Mouse (Mus musculus) G1E-ER4 (cell line): ENCODE results near the gene Cpa1. TPM values are rescaled to one million over a fixed set of nuclear protein-coding genes. Genes with fewer than 3 reads are reported as not detected.

Experiments used
- GATA1 ChIP-seq: IDR thresholded peaks from one replicate; pipeline ENCODE4 v1.8.0; 2012; ENCODE audit warnings: low read length, inconsistent platforms
- polyA plus RNA-seq: library from polyadenylated mRNA; stranded (reverse); fragments of >175 nt; gene quantifications from 2 replicates; pipeline ENCODE4 v1.2.3, GENCODE M21; 2012

Gene Cpa1
- polyA plus RNA-seq, 1 experiment = not detected

DNA sequence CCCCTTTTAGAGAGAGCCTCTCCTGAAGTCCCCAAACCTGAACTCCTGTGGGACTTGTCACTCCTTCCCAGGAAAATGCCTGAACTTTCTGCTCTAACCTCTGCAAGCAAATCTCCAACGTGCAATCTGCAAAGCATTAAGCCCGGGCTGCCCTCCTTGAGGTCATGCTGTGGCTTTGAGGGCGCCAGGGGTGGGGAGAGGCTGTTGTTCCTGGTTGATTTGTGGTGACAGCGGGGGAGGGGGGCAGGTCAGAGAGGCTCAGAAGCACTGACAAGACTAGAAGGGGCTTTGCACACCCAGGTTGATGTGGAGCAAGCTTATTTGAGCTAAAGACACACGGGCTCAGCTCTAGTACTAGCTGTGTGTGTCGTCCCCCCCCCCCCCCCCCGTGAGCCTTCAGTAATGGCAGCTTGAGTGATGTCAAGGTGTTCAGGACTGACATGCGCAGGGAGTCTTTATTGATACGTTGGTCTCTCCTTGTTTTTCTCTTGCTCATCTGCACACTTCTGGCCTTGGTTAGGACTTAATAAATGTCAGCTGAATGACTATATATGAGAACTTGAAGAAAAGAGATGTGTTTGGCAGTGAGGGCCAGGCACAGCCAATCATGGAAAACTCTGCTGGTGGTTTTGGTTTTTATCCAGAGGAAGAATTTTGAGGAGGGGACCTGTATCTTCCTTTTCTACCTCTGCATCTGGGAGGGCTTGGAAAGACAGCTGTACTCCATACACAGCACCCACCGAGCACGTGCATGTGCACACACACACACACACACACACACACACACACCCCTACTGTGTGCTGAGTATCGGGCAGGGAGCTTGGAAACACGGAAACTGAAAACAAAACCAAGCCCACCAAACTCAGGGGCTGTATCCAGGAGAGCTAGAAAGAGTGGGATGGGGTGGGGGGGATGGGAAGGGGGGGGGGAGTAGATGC, 21.7 kb upstream of the Cpa1 start:
- TF ChIP-seq GATA1 = no peak

DNA sequence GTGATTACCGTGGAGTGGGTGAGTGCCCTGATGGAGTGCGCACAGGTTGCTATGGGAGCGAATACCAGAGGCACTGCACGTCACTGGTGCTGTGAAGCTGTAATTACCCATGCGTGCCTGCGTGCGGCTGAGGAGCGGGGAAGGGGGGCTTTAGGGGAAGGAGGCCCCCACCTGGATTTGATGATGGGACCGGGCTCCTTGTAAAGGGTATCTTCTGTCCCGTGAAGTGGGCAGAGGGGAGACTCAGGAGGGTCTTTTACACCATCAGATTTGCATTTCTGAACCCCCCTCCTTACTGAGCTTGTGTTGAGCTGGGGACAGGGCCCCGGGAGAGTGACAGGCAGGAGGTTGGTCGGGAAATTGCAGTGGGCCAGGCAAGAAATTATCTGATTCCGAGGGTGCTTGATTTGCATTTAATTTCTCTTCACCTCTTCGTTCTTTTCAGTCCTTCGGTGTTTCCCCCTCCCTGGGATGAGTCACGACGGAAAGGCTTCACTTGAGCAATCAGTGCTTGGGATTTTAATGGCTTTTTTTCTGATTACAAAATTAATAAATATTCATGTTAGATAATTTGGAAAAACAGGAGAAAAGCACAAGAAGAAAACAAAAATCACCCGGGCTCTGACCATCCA, 20.9 kb upstream of the Cpa1 start:
- no peak for TF ChIP-seq GATA1

DNA sequence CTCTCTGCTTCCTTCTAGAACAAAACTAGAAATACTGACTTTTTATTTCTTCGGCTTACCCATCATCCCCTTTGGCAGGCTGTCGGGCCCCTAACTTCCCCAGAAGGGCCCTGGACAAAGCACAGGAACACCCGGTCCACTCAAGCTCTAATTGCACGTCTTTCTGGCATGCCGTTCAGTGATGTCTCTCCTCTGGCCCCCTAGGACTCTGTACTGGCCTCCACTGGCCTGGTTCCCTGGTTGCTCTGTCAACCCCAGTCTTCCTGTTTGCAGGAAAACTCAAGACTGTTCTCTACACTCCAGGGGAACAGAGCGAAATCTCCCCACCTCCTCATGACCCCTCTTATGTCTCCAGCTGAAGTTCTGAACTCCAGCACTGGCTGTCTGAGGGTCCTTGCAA, 20.3 kb upstream of the Cpa1 start:
- TF ChIP-seq GATA1 = no peak

DNA sequence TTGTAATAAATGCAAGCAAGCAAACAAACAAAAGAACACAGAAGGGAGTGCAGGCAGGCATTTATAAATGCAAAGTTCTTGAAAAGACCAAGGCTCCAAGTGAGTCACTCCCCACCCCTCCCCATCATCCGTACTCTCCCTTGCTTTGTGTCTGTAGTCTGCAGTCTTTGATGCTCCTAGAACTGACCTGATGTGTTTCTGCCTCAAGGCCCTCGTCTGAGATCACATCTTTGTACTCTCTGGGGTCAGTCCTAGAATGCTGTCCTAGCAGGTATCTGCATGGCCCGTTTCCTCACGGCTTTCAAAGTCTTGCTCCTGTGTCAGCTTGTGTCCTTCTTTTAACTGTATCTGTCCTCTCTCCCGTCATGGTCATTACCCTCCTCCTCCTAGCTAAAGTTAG, 19.4 kb upstream of the Cpa1 start:
- TF ChIP-seq GATA1 = no peak

DNA sequence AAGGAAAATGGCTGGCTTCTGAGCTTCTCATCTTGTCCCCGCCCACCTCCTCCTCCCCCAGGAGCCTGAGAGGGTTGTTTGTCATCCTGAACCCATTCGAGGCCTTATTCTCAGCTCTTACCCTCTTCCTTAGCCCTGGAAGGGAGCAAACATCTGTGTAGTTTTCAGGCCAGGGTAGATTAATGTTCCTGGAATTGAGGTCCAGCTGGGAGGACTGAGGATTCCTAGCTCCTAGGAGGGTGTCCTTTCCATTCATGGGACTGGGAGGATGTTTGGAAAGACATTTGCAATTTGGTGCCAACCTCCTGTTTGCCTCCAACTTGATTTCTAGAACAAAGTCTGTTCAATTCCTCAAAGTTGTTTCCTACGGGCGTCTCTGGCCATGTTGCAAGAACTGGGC, 18.4 kb upstream of the Cpa1 start:
- no peak for TF ChIP-seq GATA1

DNA sequence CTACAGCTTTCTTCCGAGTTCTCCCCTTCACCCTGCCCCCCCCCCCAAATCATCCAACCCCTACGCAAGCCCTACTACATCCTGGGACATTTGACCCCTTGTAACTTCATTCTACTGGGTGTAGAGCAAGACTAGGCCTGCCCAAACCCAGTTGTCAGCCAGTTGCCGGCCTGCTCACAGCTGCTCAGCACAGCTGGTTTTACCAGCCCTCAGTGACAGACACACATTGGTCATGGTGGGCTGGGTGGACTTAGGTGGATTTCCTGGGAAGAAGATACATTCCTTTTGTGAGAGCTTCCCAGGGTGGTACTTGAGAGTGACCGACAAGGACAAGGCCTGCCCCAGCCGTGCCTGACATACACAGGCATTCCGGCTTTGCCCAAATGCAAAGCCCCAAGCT, 18.0 kb upstream of the Cpa1 start:
- TF ChIP-seq GATA1 = no peak

DNA sequence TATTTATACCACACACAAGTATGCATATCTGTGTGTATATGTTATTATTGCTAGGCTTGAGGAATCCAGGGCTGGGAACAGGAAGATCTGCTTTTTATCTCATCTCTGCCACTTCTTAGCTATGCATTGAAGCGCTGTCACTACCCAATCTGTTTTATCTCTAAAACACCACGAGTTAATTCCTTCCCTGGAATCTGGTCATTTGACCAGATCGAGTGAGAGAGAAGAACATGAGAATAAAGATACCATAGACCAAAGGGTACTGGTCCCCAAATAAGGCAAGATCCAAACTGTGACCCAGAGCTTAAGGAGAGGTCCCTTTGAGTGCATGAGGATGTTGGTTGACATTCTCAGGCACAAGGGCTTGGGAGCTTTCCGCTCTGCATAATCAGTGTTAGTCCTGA, 17.0 kb upstream of the Cpa1 start:
- TF ChIP-seq GATA1 = peak; percentile 20

DNA sequence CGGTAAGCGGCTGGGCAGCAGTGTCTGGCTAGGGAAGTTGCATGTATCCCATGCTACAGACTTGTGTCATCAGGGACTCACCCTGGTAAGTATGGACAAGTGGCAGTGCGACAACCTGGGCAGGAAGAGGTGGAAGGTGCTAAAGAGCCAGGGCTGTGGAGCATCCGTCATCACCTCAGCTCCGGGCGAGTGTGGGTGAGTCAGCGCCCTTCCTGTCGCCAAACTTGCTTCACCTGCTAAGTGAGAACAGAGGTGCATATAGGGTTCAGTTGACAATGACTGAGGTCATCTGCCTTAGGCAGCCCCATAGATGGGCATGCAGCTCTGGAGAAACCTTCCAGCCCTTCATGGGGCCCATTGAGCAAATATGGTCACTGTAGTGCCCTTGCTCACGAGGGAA, 14.3 kb upstream of the Cpa1 start:
- no peak for TF ChIP-seq GATA1

DNA sequence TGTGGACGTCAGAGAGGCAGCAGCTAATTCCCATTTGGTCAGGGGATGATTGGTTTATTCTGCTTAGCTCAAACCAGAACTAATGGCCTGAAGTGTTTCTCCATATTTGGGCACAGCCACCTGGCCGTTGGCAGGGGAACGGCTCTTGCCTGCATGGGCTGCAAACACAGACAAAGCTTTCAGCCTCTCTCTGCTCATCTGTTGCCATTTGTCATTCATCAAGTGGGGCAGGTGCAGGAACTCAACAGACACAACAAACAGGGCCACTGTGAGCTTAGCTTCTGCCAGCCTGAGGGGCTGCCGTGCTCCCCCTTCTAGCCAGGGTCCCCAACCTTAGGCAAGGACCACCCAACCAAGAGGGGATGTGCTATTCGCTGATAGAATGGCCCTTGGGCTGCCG, 10.9 kb upstream of the Cpa1 start:
- TF ChIP-seq GATA1 = no peak

DNA sequence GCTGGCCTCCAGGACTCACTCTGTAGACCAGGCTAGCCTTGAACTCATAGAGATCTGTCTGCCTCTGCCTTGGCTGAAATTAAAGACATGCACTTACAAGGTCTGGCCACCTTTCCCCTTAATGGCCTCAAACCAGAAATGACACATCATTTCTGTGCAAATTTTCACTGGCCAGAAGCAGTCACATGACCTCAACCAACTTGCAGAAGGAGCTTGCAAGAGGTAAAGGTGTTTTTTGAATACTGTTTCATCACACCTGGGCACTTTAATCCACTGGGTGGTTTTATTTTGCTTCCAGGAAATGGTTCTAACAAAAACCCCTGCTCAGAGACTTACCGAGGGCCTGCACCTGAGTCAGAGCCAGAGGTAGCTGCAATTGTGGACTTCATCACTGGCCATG, 9.0 kb upstream of the Cpa1 start:
- TF ChIP-seq GATA1 = no peak

DNA sequence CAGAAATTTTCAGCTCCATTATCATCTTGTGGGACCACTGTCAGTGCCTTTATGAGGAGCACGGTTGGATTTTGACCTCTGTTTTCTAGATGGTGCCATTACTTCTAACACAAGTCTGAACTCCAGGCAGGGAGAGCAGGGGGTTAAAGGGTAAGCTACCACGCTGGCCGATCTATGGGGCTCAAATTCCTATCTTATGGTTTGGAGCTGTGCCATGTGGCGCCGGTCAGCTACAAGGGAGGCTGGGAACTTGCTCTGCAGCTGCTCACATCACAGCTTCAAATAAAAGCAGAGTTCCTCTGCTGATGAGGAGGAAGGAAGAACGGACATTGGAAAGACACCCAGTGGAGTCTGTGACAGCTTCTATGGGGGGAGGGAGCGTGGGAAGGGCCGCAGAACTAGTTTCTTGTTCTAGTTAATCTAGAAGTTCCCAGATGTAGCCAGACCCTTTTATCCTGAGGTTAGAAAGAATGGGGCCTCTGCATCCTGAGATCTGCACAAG, 3.6 kb upstream of the Cpa1 start:
- no peak for TF ChIP-seq GATA1

DNA sequence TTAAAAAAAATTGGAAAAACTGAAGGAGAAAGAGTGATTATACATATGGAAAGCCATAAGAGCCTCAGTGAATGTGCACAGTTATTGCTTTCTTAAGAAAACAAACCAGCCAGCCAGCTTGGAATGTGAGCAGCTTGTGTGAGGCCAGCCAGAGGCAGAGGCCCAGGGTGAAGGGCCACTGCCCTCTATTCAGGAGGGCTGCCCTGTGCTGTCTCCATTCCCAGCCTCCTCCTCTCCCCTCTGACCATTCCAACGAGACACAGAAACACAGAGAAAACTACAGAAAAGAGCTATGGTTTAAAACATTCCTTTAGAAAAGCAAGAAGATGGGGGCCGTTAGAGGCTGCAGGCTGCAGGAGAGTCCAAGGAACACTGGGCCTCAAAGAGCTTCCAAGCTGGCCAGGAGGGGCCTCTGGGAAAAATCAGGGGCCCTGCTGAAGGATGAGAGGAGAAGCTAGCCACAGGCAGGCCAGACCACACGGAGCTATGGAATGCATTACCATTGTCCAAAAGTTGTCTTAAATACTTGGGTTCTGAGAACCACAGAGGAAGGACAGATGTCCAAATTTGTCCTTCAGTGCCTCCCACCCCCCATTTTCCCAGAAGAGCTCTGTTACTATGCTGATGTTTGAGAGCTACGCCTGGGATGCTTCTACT, 2.7 kb upstream of the Cpa1 start:
- no peak for TF ChIP-seq GATA1

DNA sequence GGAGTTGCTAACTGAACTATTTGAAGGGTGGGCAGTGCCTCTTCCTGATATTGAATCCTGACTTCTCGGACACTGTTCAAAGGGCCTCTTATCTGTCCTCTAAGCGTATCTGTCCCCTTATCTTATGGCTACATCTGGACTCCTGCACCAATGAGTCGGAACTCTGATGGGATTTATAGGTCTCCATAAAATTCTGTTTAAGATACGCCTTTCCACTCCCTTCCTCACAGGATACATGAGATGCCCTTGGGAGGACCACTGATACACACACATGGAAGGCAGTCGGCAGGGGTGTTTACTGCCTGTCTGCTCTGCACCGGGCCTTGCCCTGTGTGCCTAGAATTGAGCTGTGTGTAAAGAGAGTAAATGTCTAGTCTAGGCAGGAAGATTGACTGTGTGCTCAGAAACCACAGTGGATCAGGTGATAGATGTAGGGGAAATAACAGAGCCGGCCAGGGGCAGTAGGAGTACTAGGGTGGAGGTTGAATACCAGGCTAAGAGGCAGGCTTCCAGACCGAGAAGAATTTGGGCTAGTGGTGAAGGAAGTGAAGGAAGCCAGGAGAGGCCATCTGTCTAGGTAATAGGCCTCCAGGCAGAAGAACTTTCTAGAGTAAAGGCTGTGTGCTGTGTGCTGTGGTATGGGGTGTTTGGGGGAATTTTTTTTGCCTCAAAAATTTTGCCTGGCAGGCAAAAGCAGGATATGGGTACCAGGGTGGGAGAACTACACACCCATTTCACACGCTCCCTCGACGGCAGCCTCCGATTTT, 4.9 kb downstream of the Cpa1 start:
- TF ChIP-seq GATA1 = peak; percentile 78

DNA sequence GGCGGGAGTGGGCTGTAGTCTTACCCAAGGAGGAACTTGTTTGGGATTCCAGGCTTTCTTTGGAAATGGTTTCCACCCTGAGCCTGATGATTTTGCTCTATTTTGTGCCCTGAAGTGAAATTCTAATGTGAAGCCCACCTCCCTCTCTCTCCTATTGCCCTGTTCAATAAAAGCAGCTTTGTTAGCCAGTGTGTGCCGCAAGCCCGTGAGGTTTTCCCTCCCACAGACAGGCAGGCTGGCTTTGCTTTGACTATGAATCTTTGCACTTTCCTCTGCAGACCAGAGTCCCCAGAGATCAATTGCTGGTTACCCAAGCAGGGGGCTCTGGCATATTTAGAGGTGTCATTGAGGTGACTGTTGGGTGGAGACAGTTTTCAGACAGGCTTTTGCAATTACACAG, 5.4 kb downstream of the Cpa1 start:
- no peak for TF ChIP-seq GATA1

DNA sequence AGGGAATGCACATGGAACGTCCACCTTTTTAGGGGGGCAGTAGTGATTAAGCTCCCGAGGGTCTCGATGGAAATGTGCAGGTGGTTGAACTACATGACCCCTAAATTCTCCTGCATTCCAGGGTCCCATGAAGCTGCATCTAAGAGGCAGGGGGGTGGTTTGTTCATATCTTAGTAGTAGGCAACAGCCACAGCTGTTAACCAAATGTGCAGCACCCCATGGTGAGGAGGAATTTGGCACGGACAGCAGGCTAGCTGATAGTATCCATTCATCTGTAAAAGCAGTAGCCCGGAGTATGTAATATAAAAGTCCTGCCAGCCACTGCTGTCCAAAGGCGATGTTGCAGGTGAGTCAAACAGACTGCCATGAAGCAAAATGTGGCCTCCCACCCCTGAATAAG, 6.4 kb downstream of the Cpa1 start:
- TF ChIP-seq GATA1 = no peak
